Mouse (Mus musculus) erythroblast, embryonic 14.5 days (primary cell): ENCODE results near the gene Nkd2. TPM values are rescaled to one million over a fixed set of nuclear protein-coding genes. Genes with fewer than 3 reads are reported as not detected.

Experiments
- H3K27me3 ChIP-seq: 2 replicates; pipeline ENCODE4 v1.6.1; 2012; ENCODE audit warnings: inconsistent platforms; ENCODE audit not compliant: control insufficient read depth
- H3K36me3 ChIP-seq: 2 replicates; pipeline ENCODE4 v1.6.1; 2012; ENCODE audit warnings: mild to moderate bottlenecking, inconsistent platforms; ENCODE audit not compliant: control insufficient read depth
- H3K4me1 ChIP-seq: 2 replicates; pipeline ENCODE4 v1.6.1; 2012; ENCODE audit warnings: inconsistent platforms; ENCODE audit not compliant: control insufficient read depth
- H3K4me3 ChIP-seq: replicated peaks from 2 replicates; pipeline ENCODE3; 2012; ENCODE audit warnings: moderate library complexity, mild to moderate bottlenecking, inconsistent platforms
- H3K9me3 ChIP-seq: 2 replicates; pipeline ENCODE4 v1.6.1; 2012; ENCODE audit warnings: low read length, inconsistent platforms, mixed read lengths; ENCODE audit not compliant: control insufficient read depth
- GATA1 ChIP-seq: IDR thresholded peaks from 2 replicates; pipeline ENCODE4 v1.6.1; 2012; ENCODE audit warnings: low read length, inconsistent platforms, mixed read lengths
- TAL1 ChIP-seq: IDR thresholded peaks from 3 replicates; pipeline ENCODE4 v1.6.1; 2012; ENCODE audit warnings: low read length, inconsistent platforms, mixed read lengths
- polyA plus RNA-seq: library from polyadenylated mRNA; stranded (reverse); fragments of >175 nt; gene quantifications from 2 replicates; pipeline ENCODE4 v1.2.3, GENCODE M21; 2012

Nkd2 gene
- polyA plus RNA-seq, 1 experiment = not detected

DNA sequence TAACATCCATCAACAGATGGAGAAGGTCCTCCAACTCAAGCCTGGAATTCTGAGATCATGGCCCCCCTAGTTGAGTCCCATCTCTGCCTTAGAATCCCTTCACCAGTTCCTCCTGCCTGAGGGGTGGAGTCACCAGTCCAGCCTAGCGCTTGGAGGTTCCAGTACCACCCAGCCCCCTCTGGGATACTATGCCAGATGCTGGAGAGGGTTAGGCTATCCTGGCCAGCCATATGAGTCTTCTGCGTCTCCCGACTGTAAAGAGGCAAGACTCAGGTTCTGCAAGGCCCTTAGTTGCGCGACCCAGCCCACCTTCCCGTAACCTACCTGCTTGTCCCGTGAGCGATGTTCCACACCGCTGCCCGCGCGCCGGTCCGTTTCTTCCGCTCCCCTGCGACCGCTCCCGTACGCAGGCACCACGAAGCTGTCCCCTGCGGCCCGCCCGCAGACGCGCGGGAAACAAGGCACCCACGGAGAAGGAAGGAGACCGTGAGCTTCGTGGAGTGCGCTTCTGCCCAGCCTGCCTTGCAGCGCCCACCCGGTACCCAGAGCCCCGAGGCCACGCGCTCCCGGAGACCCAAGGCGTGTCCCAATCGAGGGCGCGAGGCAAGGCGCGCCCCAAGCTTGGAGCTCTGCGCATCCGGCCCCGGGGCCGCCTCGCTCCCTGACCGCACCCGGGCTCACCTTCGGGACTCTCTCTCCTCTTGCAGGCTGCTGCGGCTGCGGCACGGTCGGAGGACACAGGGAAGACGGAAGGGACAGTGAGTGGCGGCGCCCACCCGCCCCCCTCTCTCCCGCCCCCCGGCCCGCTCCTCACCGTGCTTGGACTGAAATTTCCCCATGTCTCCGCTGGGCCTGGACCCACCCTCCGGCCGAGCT lies 604 bp downstream of the Nkd2 start:
- Histone ChIP-seq H3K36me3 (no peaks in the 10 kb centered on the region), H3K27me3 (peaks cover 42% of the 10 kb centered on the region), H3K4me3 (no peak overlapping the region), H3K4me1 (no peaks in the 10 kb centered on the region), H3K9me3 (no peaks in the 10 kb centered on the region)
- TF ChIP-seq GATA1 = no peak
- no peak for TF ChIP-seq TAL1

- Histone ChIP-seq H3K27me3 (peaks cover 29% of the 10 kb centered on the region), H3K4me1 (no peaks in the 10 kb centered on the region), H3K36me3 (no peaks in the 10 kb centered on the region), H3K9me3 (no peaks in the 10 kb centered on the region), H3K4me3 (no peak overlapping the region)
- no peak for TF ChIP-seq TAL1
- no peak for TF ChIP-seq GATA1
Observed at GRCm38 (mm10) chr13:73842696-73843095, 4.7 kb downstream of the Nkd2 start.

DNA sequence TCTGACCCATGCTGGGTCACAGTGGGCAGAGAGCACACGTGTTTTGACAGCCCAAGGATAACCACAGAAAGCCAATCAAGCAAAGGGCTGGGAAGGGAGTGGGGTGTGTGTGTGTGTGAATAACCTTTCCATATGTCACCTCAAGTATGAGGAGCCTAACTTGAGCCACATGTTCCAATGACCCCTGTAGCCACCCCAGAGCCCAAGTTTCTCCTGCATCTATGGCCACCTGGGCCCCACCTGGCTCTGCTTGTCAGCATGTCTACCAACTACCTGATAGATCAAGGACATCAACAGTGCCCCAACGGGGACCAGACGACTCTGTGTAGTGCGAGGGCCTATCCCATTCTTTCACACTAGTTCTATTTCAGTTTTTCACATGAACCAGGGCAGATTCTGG lies 7.7 kb downstream of the Nkd2 start:
- Histone ChIP-seq H3K36me3 (no peaks in the 10 kb centered on the region), H3K9me3 (no peaks in the 10 kb centered on the region), H3K4me1 (no peaks in the 10 kb centered on the region), H3K4me3 (no peak overlapping the region), H3K27me3 (no peaks in the 10 kb centered on the region; the same call in 1 of the 2 replicates)
- TF ChIP-seq TAL1 (no peak), GATA1 (no peak)

DNA sequence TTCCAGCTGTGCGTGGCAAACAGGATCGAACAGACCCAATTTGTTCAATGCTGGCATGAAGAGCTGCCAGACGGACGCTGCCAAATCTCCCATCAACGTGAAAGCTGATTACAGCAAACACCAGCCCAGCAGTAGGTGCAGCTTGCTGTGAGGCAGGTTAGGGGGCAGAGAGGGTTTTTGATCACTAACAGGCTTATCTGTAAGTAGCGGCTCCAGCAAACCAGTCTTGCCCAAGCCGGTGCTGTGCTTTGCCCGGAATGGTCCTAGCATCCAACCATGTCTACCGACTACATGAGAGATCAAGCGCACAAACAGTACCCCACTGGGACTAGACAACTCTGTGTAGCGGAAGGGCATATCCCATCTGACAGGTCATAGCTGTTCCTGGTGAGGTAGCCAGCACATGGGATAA lies 8.3 kb downstream of the Nkd2 start:
- H3K9me3 ChIP-seq = no peaks in the 10 kb centered on the region
- H3K27me3 ChIP-seq = no peaks in the 10 kb centered on the region; the same call in 1 of the 2 replicates
- TF ChIP-seq TAL1 = no peak
- no peak for TF ChIP-seq GATA1
- H3K4me1 ChIP-seq = no peaks in the 10 kb centered on the region
- no peaks in the 10 kb centered on the region for H3K36me3 ChIP-seq
- no peak overlapping the region for H3K4me3 ChIP-seq

DNA sequence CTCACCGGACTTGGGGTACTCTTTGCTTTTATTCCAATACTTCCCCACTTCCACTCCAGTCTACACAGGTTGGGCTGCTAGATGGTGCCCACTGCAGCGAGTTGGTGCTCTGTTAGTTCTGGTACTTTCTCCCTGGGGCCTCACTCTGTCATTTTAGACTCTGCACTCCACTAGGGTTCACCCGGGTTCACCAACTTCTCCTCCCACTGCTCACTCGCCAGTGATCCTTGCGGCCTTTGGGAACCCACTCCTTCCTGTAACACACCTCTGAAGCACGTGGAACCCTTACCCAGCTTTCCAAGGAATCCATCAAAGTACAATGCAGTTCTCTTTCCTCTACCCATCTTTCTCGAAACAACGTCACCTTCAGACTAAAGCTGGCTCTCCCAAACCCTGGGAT lies 9.7 kb downstream of the Nkd2 start:
- no peak for TF ChIP-seq GATA1
- TF ChIP-seq TAL1 = no peak
- no peak overlapping the region for H3K4me3 ChIP-seq
- H3K9me3 ChIP-seq = no peaks in the 10 kb centered on the region
- H3K4me1 ChIP-seq = no peaks in the 10 kb centered on the region
- no peaks in the 10 kb centered on the region for H3K36me3 ChIP-seq
- no peaks in the 10 kb centered on the region for H3K27me3 ChIP-seq

GRCm38 (mm10) chr13:73836491-73836890 lies 10.9 kb downstream of the Nkd2 start:
- H3K27me3 ChIP-seq = no peaks in the 10 kb centered on the region
- no peaks in the 10 kb centered on the region for H3K9me3 ChIP-seq
- H3K4me3 ChIP-seq = no peak overlapping the region
- TF ChIP-seq GATA1 (no peak), TAL1 (no peak)
- no peaks in the 10 kb centered on the region for H3K36me3 ChIP-seq
- no peaks in the 10 kb centered on the region for H3K4me1 ChIP-seq

DNA sequence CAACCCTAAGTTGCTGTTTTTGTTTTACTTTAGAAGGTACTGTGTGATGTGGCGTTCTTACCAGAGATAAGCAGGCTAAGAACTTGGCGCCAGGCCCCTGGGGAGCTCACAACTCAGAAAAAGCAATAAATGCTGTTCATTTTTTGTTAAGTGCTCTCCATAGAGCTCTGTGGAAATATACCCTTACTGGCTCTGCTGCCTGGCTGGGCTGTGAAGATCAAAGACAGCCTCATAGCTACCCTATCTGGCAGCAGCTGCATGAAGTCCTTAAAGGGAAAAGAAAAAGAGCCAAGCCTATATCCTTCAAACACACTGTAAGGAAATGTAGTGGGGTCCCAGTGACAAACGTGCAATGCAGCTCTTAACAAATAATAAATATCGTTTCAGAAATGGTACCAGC lies 11.6 kb downstream of the Nkd2 start:
- H3K36me3 ChIP-seq = no peaks in the 10 kb centered on the region
- TF ChIP-seq GATA1 (no peak), TAL1 (no peak)
- H3K4me3 ChIP-seq = no peak overlapping the region
- no peaks in the 10 kb centered on the region for H3K9me3 ChIP-seq
- no peaks in the 10 kb centered on the region for H3K27me3 ChIP-seq
- H3K4me1 ChIP-seq = no peaks in the 10 kb centered on the region

DNA sequence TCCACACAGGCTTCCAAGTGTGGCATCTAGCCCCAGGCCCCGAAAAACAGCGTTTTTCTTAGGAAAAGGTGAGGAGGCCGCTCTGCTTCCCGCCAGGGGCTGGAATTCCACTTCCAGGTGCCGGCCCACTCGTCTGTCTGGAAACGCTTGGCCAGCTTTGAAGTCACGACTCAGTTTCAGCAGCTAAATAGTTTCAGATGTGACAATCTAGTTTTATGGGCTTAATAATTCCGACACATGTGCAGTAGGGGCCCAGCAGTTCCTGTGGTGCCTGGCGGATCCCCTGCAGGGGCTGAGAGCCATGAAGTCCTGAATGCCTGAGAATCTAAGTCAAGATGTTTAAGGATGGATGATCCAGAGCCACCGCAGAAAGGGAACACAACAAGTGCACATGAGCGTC lies 13.6 kb downstream of the Nkd2 start:
- H3K36me3 ChIP-seq = no peaks in the 10 kb centered on the region
- H3K4me1 ChIP-seq = no peaks in the 10 kb centered on the region
- no peaks in the 10 kb centered on the region for H3K9me3 ChIP-seq
- TF ChIP-seq TAL1 (no peak), GATA1 (no peak)
- H3K4me3 ChIP-seq = no peak overlapping the region
- no peaks in the 10 kb centered on the region for H3K27me3 ChIP-seq

GRCm38 (mm10) chr13:73831486-73831885 lies 15.9 kb downstream of the Nkd2 start:
- Histone ChIP-seq H3K36me3 (no peaks in the 10 kb centered on the region), H3K27me3 (no peaks in the 10 kb centered on the region), H3K9me3 (no peaks in the 10 kb centered on the region), H3K4me3 (no peak overlapping the region), H3K4me1 (no peaks in the 10 kb centered on the region)
- no peak for TF ChIP-seq TAL1
- no peak for TF ChIP-seq GATA1

- Histone ChIP-seq H3K4me1 (no peaks in the 10 kb centered on the region), H3K27me3 (no peaks in the 10 kb centered on the region), H3K4me3 (no peak overlapping the region), H3K36me3 (no peaks in the 10 kb centered on the region), H3K9me3 (no peaks in the 10 kb centered on the region)
- TF ChIP-seq TAL1 = no peak
- TF ChIP-seq GATA1 = no peak
Observed at GRCm38 (mm10) chr13:73827243-73827642, 20.2 kb downstream of the Nkd2 start.
